Mouse (Mus musculus) Muller cell, postnatal 12 days (primary cell): ENCODE results near the gene Vmn2r102.

Experiments used
- DNase-seq: peaks from one replicate; pipeline ENCODE4 v3.0.0-alpha.2; 2015; ENCODE audit errors: inconsistent ontology term

Vmn2r102 gene

DNA sequence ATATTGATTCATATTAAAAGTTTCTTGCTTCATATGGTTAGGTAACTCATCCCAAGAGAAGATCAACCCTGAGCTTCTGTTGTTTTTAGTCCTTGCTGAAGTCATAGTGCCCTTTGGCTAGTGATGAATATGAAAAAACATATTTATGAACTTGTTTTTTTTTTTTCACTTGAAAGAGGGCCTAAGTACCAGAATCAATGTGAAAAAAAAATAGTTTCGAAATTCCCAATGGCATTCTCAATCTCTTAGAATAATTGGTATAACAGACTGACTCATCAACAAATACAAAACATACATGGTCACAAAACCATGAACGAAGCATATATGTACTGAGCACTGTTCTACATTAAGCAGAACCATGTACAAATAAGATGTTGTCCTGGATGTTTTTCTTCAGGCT, at the start of gene Vmn2r102:
Vmn2r102 (plus strand) TSS at position 301 of the 400 bp plus-strand sequence.
- DNase-seq: no peak

DNA sequence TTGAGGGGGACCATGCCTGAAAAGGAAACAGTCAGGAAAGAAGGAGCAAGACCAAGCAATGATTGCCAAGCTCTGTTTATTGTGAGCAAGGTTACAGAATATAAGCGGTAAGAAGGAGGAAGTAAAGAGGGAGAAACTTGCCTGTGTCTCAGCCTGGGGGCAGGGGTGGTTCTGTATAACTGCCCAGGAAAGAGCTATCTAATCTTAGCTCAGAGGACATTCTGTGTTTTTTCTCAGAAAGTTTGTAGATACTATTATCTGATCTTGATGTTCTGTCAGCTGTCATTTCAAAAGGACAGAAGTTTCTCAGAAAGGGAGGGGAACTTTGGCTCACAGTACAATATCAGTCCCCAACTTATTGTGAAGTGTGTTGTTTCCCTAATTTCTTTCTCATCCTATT, 30.8 kb upstream of the Vmn2r102 start:
- no peak for DNase-seq

- no peak for DNase-seq
Observed at GRCm38 (mm10) chr17:19658447-19658846, 1.7 kb upstream of the Vmn2r102 start.

DNA sequence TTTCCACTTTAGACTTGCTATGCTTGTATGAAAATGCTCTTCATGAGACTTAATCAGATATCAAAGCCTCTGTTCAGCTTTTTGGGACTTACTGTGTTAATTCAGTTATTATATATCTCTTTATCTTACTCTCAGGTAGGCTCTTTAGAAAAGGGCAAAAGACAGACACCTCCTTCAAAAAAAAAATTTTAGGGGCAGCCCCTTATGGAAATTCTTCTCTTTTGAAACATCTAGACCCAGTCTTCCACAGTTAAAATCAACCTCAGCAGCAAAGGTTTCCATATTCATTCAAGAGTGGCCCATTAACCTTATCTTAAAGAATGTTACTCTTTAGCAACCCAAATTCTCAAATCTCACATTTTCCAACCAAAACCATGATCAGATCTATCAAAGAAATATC, 31.9 kb downstream of the Vmn2r102 start:
- no peak for DNase-seq
